Mouse (Mus musculus): ENCODE data around the gene Ddx31. TPM values are rescaled to one million over a fixed set of nuclear protein-coding genes. Genes with fewer than 3 reads are reported as not detected.

The Ddx31 gene
- polyA plus RNA-seq, 1 experiment from 2014 or later, result 16.9 TPM

GRCm38 (mm10) chr2:28907691-28908388, 67.6 kb downstream of the Ddx31 start:
- Histone ChIP-seq H3K4me2 (replicated peaks) (peak overlapping the region; percentile 54), H3K9ac (replicated peaks) (peak overlapping the region; percentile 66), H3K4me3 (replicated peaks) (peak overlapping the region; percentile 43), H3K9me3 (no peaks in the 10 kb centered on the region), H3K27me3 (peaks cover 95% of the 10 kb centered on the region), H3K36me3 (peaks cover 15% of the 10 kb centered on the region; the same call in 1 of the 2 replicates), H3K4me1 (replicated peaks) (peaks cover 81% of the 10 kb centered on the region), H3K27ac (peak overlapping the region; percentile 86)
- WGBS, result 2% methylated on average over 10 of the region's 10 CpGs
- ATAC-seq, result peak; percentile 59

- H3K27ac ChIP-seq, result peak overlapping the region; percentile 86
- H3K36me3 ChIP-seq, result peaks cover 15% of the 10 kb centered on the region; the same call in 1 of the 2 replicates
- ATAC-seq, result peak; percentile 79
- under 1% methylated on average over 39 of the region's 39 CpGs for WGBS
- peak overlapping the region; percentile 43 for H3K4me3 ChIP-seq (replicated peaks)
- peaks cover 82% of the 10 kb centered on the region for H3K4me1 ChIP-seq (replicated peaks)
- H3K9me3 ChIP-seq, result no peaks in the 10 kb centered on the region
- peak overlapping the region; percentile 54 for H3K4me2 ChIP-seq (replicated peaks)
- H3K9ac ChIP-seq (replicated peaks), result peak overlapping the region; percentile 66
- H3K27me3 ChIP-seq, result peaks cover 95% of the 10 kb centered on the region
These were observed 68.4 kb downstream of the Ddx31 start for GRCm38 (mm10) chr2:28908389-28909153.

- Histone ChIP-seq H3K27ac (peak overlapping the region; percentile 86), H3K4me2 (replicated peaks) (peak overlapping the region; percentile 54), H3K4me3 (replicated peaks) (peak overlapping the region; percentile 43), H3K27me3 (peaks cover 95% of the 10 kb centered on the region), H3K9ac (replicated peaks) (peak overlapping the region; percentile 66), H3K9me3 (no peaks in the 10 kb centered on the region), H3K4me1 (replicated peaks) (peaks cover 77% of the 10 kb centered on the region), H3K36me3 (peaks cover 14% of the 10 kb centered on the region; the same call in 1 of the 2 replicates)
- ATAC-seq, result no peak; the same call in 1 of the 2 replicates
- WGBS, result under 1% methylated on average over 41 of the region's 41 CpGs
These were observed 69.1 kb downstream of the Ddx31 start for GRCm38 (mm10) chr2:28909186-28909817.

- no peaks in the 10 kb centered on the region for H3K9me3 ChIP-seq
- H3K4me2 ChIP-seq (replicated peaks), result peak overlapping the region; percentile 54
- peak overlapping the region; percentile 86 for H3K27ac ChIP-seq
- ATAC-seq, result no peak
- H3K27me3 ChIP-seq, result peaks cover 95% of the 10 kb centered on the region
- 5% methylated on average over 25 of the region's 25 CpGs for WGBS
- peaks cover 8% of the 10 kb centered on the region; the same call in 1 of the 2 replicates for H3K36me3 ChIP-seq
- H3K9ac ChIP-seq (replicated peaks), result peak overlapping the region; percentile 66
- H3K4me3 ChIP-seq (replicated peaks), result peak overlapping the region; percentile 43
- H3K4me1 ChIP-seq (replicated peaks), result peaks cover 70% of the 10 kb centered on the region
These were observed 69.9 kb downstream of the Ddx31 start for GRCm38 (mm10) chr2:28909818-28910710.

GRCm38 (mm10) chr2:28910877-28911276, 70.7 kb downstream of the Ddx31 start:
- Histone ChIP-seq H3K36me3 (peaks cover 3% of the 10 kb centered on the region; the same call in 1 of the 2 replicates), H3K4me3 (replicated peaks) (peak overlapping the region; percentile 43), H3K27me3 (peaks cover 95% of the 10 kb centered on the region), H3K4me1 (replicated peaks) (peaks cover 71% of the 10 kb centered on the region), H3K27ac (peak overlapping the region; percentile 86), H3K4me2 (replicated peaks) (peak overlapping the region; percentile 54), H3K9ac (replicated peaks) (peak overlapping the region; percentile 66), H3K9me3 (no peaks in the 10 kb centered on the region)
- WGBS, result 10% methylated on average over 3 of the region's 3 CpGs
- no peak for ATAC-seq

- Histone ChIP-seq H3K4me2 (replicated peaks) (peak overlapping the region; percentile 54), H3K27me3 (peaks cover 94% of the 10 kb centered on the region), H3K9ac (replicated peaks) (peak overlapping the region; percentile 66), H3K36me3 (peaks cover 2% of the 10 kb centered on the region; the same call in 1 of the 2 replicates), H3K4me3 (replicated peaks) (peak overlapping the region; percentile 43), H3K4me1 (replicated peaks) (peaks cover 73% of the 10 kb centered on the region), H3K9me3 (no peaks in the 10 kb centered on the region), H3K27ac (peak overlapping the region; percentile 86)
- 1% methylated on average over 44 of the region's 44 CpGs for WGBS
- ATAC-seq, result no peak
These were observed 71.3 kb downstream of the Ddx31 start for GRCm38 (mm10) chr2:28911331-28912038.

- ATAC-seq, result no peak
- H3K9me3 ChIP-seq, result no peaks in the 10 kb centered on the region
- H3K4me1 ChIP-seq (replicated peaks), result peaks cover 66% of the 10 kb centered on the region
- H3K9ac ChIP-seq (replicated peaks), result peak overlapping the region; percentile 66
- H3K27me3 ChIP-seq, result peaks cover 94% of the 10 kb centered on the region
- H3K4me3 ChIP-seq (replicated peaks), result peak overlapping the region; percentile 43
- WGBS, result 2% methylated on average over 33 of the region's 33 CpGs
- peak overlapping the region; percentile 54 for H3K4me2 ChIP-seq (replicated peaks)
- H3K27ac ChIP-seq, result peak overlapping the region; percentile 86
- H3K36me3 ChIP-seq, result peaks cover 2% of the 10 kb centered on the region; the same call in 1 of the 2 replicates
These were observed 72.0 kb downstream of the Ddx31 start for GRCm38 (mm10) chr2:28912039-28912700.

- Histone ChIP-seq H3K9me3 (no peaks in the 10 kb centered on the region), H3K27ac (peak overlapping the region; percentile 86), H3K4me2 (replicated peaks) (peak overlapping the region; percentile 54), H3K4me3 (replicated peaks) (peak overlapping the region; percentile 43), H3K9ac (replicated peaks) (peak overlapping the region; percentile 66), H3K27me3 (peaks cover 97% of the 10 kb centered on the region), H3K36me3 (peaks cover 2% of the 10 kb centered on the region; the same call in 1 of the 2 replicates), H3K4me1 (replicated peaks) (peaks cover 64% of the 10 kb centered on the region)
- ATAC-seq, result no peak
- WGBS, result 3% methylated on average over 4 of the region's 4 CpGs
These were observed 72.8 kb downstream of the Ddx31 start for GRCm38 (mm10) chr2:28912961-28913360.

GRCm38 (mm10) chr2:28914121-28914520, 73.9 kb downstream of the Ddx31 start:
- 0% methylated on average over 2 of the region's 2 CpGs for WGBS

GRCm38 (mm10) chr2:28915104-28915738, 75.0 kb downstream of the Ddx31 start:
- H3K27ac ChIP-seq, result peak overlapping the region; percentile 86
- WGBS, result 3% methylated on average over 21 of the region's 22 CpGs
- H3K4me1 ChIP-seq (replicated peaks), result peaks cover 48% of the 10 kb centered on the region
- H3K36me3 ChIP-seq, result no peaks in the 10 kb centered on the region
- H3K4me2 ChIP-seq (replicated peaks), result peak overlapping the region; percentile 54
- peak overlapping the region; percentile 43 for H3K4me3 ChIP-seq (replicated peaks)
- ATAC-seq, result peak; percentile 32; the same call in 1 of the 2 replicates
- peaks cover 96% of the 10 kb centered on the region for H3K27me3 ChIP-seq
- peak overlapping the region; percentile 68 for H3K9ac ChIP-seq (replicated peaks)
- H3K9me3 ChIP-seq, result no peaks in the 10 kb centered on the region

More at GRCm38 (mm10) chr2:28914121-28914520, 73.9 kb downstream of the Ddx31 start:
- Histone ChIP-seq H3K27me3 (peaks cover 97% of the 10 kb centered on the region), H3K4me1 (replicated peaks) (peaks cover 55% of the 10 kb centered on the region), H3K27ac (peak overlapping the region; percentile 86), H3K9me3 (no peaks in the 10 kb centered on the region), H3K4me2 (replicated peaks) (peak overlapping the region; percentile 54), H3K9ac (replicated peaks) (peak overlapping the region; percentile 68), H3K4me3 (replicated peaks) (peak overlapping the region; percentile 43), H3K36me3 (peaks cover under 1% of the 10 kb centered on the region; the same call in 1 of the 2 replicates)
- ATAC-seq, result no peak

Measured in midbrain, embryonic 13.5 days (tissue).